Mouse (Mus musculus): ENCODE results near the gene Eif2b4.

Eif2b4 gene

DNA sequence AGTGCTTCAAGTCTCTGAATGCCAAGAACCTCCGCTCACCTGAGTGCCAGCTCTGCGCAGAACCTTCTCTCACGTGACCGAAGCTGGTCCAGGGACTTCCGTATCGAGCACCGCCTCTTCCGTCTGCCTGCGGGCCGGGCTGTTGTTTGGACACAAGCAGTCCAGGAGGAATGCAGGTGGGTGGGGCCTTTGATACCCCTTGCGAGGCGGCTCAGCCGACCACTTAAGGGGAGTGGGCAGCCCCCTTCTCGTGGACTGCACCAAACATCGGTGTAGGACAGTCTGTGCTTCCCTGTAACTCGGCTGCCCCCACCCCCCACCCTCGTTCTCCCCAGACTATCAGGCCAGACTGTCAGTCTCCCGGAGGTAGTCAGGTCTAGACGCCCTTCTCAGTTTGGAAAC is 39.1 kb downstream of the Eif2b4 start, which contains the start of gene Mpv17:
Mpv17 (minus strand) TSS at position 100 of the 402 bp plus-strand sequence.
- DNase-seq (ENCODE audit: low spot score in 2 of 2): peak; percentile 45 to 73

DNA sequence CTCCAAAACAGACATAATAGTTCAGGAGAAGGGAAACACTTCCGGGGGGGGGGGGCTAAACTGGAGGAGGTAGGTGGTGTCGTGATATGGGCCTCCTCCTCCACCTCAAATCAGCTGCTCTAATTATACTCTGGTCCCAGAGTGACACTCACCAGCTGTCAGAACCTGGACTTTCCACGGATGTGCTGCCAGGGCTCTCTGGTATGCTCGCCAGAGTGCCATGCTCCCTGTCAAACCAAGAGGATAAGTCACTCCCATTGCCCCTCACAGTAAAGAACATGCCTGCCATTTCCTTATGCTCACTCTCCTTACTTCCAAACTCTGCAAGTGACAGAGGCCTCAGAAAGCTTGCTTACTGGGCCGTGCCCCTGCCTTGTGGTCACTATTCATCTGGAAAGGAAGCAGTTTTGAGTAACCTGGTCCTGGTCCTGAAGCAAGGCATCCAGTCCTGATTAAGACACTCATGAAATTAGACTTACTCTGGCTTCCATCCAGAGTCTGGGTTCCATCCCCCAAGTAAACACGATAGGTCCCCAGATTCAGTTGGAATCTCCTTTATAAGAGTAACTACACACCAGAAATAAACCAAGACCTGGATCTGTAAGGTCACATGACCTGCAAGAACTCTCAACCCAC is 39.6 kb downstream of the Eif2b4 start:
- no peak for DNase-seq (ENCODE audit: low spot score in 2 of 2)

DNA sequence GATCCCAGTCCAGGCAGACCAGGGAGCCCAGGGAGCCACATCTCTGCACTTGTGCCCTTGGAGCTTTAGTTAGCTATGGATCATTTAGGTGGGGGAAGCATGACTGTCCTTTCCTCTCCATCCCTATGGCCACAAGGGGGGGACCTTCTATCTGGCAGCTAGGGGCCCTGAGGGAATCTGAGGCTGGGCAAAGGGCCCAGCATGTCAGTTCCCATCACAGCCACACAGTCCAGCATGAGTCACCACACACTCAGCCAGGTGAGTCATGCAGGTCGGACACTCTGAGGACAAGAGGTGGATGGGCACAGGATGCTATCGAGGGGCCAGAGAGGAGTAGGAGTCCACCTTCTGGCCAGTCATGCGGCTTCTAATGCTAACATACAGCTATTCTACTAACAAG is 41.5 kb downstream of the Eif2b4 start:
- no peak for DNase-seq (ENCODE audit: low spot score in 2 of 2)

DNA sequence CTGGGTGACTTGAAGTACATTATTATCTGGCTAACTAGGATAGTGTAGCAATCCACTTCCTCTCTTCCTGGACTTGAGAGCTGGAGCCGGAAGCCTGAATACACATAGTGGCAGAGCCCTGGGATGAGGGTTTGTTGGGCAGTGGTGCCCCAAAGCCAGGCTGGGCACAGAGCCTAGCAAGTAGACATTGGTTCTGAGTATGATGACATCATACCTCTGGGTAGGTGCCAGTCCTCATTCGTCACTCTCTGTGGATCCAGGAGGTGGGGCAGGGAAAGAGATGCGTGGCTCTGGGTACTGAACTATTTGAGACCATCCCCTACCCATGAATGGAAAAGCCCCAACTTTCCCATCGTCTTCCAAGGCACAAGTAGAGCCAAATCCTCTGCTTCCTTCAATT is 43.4 kb downstream of the Eif2b4 start:
- no peak for DNase-seq (ENCODE audit: low spot score in 2 of 2)

DNA sequence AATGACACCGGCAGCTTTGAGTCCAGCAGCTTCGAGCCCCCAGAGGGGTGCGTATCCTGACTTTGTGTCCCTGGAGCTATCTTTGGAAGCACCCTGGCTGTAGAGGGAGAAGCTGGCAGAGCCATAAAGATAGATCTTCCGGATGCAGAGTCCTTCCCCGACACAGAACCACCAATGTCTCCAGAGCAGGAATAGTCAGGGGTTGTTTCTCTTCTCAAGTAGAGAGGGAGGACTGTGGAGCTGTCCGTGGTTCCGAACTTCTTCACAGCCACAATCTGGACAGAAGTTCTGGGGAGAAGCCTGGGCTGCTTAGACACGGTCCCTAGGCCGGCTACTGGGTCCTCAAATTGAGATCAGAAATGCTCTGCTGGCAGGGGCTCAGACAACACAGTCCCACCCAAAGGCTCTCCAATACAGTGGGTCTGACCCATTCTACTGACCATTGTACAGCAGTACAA is 54.2 kb downstream of the Eif2b4 start:
- no peak for DNase-seq (ENCODE audit: low spot score in 2 of 2)

DNA sequence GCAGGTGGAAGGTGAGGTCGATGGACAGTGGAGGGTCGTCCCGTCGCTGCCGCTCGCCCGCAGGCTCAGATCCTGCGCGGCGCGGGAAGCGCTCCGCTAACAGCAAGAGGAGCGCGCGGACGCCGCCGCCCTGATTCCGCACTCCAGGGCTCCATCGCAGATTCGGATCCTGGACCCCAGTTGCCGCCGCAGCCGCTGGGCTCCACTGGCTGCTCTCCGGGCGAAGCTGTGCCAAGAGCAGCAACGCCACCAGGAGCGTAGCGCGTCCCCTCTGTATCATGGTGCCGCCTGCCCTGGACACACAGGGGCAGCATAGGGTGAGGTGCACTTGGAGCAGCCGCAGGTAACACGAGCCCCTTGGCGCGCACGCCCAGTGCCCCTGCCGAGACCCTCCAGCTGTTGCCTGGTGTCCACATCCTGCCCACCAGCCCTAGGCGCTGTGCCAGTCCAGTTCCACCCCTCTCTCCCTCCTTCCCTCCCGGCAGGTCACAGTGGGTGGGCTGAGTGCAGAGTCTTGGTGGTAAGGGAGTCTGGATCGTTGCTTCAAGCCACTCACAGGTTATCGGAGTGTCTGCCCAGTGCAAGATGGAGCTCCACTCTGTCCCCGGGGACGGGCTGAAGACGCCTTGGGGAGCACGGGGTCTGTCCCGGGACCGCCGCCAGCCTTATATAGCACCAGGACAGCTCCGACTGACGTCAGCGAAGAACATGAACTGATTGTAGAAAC is 54.8 kb downstream of the Eif2b4 start, which contains the start of gene Ucn:
Ucn (minus strand) TSS at position 589 of the 727 bp plus-strand sequence.
- DNase-seq (ENCODE audit: low spot score in 2 of 2): no peak

DNA sequence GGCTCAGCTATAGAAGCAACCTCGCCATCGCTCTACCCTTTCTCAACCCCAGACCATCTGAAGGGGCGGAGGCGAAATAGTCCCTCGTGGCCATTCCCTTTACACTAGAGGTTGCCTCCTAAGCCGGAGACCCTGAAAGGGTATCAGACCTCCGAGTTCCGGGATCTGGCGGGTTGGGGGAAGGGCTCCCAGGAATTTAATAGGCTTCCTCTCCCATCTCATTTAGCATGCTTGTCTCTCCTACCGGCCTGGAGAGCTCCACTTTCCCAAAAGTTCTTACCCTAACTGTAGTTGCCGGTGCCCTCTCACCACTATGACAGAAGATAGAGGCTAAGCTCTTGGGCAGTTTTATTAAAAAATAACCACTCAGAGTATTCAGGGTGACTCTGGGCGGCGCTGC is 55.6 kb downstream of the Eif2b4 start:
- DNase-seq (ENCODE audit: low spot score in 2 of 2): no peak

Measured in cerebellum, postnatal 4 days (tissue).